Mouse (Mus musculus) v-Abl transformed pro-B cells (cell line): ENCODE measurements around the gene Wdr6.
"Not testable (repeated sequence)": the region's sequence is repeated elsewhere in the genome, so short reads cannot be mapped to it uniquely, and the experiment has no call there.

Experiments
- in situ Hi-C, 2 experiments: fragments of 400-800 bp; cut with MboI; formaldehyde crosslinking; loops; one replicate each; pipeline ENCODE4 v1.15.1; 2025; ENCODE audit not compliant: unreplicated experiment in 2 of 2

Wdr6 gene

GRCm38 (mm10) chr9:108578545-108579343, at the start of gene Wdr6:
Gene Wdr6 (minus strand): TSS chr9:108578739.
- in situ Hi-C loops = no loop called here

- in situ Hi-C loops = no loop called here
Observed at GRCm38 (mm10) chr9:108628141-108628540, 49.6 kb upstream of the Wdr6 start.

DNA sequence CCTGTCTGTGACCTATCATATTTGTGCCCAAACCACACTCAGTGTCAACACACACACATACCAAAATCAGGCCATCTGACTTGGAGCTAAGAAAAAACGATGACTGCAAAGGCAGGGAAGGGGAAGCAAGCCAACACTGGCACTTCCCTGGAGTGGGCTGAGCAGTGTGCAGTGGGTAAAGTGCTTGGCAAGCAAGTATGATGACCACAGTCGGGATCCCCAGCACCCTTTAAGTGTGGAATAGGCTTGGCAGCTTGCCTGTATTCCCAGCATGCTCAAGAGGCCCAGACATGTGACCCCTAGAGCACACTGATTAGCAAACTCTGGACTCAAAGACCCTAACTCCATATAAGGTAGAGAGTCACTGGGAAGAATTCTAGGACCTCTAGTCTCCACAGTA, 48.0 kb upstream of the Wdr6 start:
- in situ Hi-C loops = no loop called here

GRCm38 (mm10) chr9:108617301-108617700, 38.8 kb upstream of the Wdr6 start:
- in situ Hi-C loops = no loop called here

- in situ Hi-C loops = no loop called here
Observed at GRCm38 (mm10) chr9:108611488-108611887, 32.9 kb upstream of the Wdr6 start.

GRCm38 (mm10) chr9:108608889-108609288, 30.4 kb upstream of the Wdr6 start:
- in situ Hi-C loops = no loop called here

DNA sequence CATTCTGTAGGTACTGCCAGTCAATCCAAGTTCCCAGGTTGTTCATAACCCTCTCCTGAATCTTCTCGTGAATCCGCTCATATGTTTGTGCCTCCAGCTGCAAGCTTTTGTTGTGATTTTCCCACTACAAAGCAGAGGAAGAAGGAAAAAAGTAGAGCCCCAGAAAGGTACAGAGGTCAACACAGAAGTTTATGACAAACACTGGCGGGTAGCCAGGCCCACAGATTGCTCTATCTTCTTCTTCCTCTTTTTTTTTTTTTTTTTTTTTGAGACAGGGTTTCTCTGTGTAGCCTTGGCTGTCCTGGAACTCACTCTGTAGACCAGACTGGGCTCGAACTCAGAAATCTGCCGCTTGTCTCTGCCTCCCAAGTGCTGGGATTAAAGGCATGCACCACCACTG, 29.4 kb upstream of the Wdr6 start:
- in situ Hi-C loops = not testable (repeated sequence)

GRCm38 (mm10) chr9:108601986-108602385, 23.4 kb upstream of the Wdr6 start:
- in situ Hi-C loops = no loop called here

GRCm38 (mm10) chr9:108600011-108600410, 21.5 kb upstream of the Wdr6 start:
- in situ Hi-C loops = no loop called here

DNA sequence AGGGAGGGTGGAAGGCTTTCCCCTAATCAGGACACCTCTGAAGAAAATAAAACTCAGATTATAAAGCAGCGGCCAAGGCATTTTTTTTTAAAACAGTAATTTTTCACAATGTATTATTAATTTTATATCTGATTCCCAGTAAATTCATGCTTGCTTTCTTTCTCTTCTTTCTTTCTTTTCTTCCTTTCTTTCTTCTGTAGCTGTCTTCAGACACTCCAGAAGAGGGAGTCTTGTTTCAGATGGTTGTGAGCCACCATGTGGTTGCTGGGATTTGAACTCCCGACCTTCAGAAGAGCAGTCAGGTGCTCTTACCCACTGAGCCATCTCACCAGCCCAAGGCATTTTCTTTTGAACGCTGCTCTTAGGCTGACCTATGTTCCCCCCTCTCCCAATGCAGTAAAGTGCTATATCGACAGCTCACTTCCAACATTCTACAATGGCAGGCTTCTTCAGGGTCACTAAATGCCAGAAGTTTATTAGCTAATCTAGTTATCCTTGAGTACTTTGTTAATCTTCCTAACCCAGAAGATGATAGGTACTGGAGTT, 20.6 kb upstream of the Wdr6 start:
- in situ Hi-C loops = no loop called here

GRCm38 (mm10) chr9:108596998-108597764, 18.6 kb upstream of the Wdr6 start, which contains the start of gene P4htm:
Gene P4htm (minus strand): TSS chr9:108597667.
- in situ Hi-C loops = no loop called here

GRCm38 (mm10) chr9:108594354-108594753, 15.8 kb upstream of the Wdr6 start:
- in situ Hi-C loops = no loop called here

DNA sequence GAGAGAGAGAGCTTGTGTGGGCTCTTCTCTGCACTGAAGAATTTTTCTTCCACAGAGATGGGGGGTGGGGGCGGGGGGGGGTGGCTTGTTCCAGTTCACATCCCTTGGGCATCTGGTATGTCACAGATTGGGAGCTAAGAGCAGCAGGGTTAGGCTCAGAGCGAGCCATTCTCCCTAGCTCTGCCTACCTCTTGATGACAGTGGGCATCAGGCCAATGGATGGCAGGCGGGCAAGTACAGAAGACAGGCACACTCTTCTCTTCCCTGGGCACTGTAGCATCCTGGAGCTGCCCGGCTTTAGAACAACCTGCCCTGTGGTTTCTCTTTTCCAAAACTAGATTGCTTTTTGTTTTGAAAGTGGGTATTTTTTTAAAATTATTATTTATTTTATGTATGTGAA, 12.9 kb upstream of the Wdr6 start:
- in situ Hi-C loops = no loop called here

DNA sequence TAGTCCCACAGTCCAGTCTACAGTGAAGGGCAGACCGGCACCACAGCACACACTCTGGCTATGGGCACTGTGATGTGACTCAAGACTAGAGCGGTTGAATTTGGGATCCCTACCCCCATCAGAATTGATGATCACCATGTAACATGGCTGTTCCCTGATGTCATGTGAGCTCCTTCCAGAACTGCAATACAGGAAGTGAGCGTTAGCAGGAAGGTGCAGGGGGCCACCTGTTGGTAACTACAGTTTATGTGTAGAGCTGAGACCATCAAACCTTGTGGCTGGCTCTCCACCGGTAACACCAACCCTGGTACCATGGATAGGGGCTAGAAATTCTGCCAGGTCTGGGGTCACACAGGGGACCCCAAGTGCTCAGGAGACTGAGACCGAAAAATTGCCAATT, 10.7 kb upstream of the Wdr6 start:
- in situ Hi-C loops = no loop called here

DNA sequence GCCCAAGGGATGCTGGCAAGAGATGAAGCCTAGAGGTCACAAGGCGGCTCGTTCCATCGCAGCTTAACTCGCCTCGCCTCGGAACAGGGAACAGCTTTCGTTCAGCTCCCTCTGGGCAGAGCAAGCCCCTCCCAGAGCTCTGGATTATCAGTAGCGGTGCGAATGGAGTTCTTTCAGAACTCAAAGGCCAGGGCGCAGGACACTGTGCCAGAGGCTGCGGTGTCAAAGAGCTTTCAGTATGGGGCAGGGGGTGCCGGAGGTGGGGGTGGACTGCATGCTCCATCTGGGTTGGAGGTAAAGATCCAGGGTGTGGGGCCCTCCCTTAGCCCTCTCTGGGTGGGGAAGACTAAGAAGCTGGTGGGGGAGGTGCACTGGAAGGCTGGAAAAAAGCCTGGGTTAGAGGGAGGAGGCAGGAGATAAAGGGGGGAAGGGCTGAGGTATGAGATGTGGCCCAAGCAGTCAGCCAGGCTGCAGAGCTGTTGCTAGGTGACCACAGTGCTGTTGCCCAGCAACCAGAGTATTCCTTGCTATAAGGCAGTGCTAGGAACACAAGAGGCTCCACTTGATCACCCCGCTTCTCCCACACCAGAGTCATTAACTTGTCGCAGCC, 9.1 kb upstream of the Wdr6 start:
- in situ Hi-C loops = no loop called here

GRCm38 (mm10) chr9:108579344-108579690, 778 bp upstream of the Wdr6 start:
- in situ Hi-C loops = no loop called here

DNA sequence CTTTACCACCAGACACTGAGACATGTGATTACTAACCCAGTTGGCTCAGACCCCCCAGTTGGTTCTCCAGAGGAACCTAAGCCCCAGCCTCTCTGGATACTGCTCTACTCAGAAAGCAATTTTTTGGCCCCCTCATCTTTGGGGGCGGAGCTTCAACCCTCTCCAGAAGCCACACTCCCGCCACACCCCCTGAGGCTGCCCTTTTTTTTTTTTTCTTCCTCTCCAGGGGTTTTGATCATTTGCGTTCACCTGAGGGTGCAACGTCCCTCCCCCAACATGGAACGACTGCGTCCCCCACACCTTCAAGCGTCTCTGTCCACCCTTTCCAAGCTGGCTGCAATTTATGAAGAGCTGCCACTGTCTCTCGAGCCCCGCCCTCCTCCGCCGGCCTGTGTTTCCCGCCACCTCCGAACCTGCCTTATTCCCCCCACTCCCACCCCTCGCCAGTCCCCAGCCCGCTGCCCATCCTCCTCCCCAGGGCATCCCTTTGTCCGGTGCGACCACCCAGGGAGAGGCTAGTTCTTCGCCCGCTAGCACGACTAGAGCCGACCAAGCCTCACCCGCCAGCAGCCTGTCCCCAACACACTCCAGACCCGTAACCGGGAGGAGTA, 500 bp downstream of the Wdr6 start:
- in situ Hi-C loops = no loop called here

DNA sequence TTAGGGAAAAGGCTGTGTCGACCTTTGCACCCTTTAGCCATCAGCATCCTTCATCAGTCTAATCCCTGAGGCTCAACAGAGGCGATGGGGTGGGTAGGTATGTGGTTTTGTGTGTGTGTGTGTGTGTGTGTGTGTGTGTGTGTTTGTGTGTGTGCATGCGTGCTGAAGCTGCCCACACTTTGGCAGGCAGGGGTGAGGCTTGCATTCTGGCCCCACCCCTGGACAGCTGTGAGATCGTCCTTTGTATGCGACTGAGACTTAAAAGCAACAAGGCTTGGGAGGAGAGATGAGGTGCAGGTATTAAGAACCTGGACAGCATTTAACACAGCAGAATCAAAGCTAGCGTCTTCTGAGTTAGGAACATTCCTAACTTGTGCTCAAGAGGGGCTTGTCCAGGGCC, 1.5 kb downstream of the Wdr6 start:
- in situ Hi-C loops = no loop called here

GRCm38 (mm10) chr9:108575321-108576297, 2.9 kb downstream of the Wdr6 start:
- in situ Hi-C loops = no loop called here

- in situ Hi-C loops = no loop called here
Observed at GRCm38 (mm10) chr9:108574921-108575320, 3.6 kb downstream of the Wdr6 start.
